ENCODE assay signal across 26 mouse cellular contexts in the genomic region with DNA sequence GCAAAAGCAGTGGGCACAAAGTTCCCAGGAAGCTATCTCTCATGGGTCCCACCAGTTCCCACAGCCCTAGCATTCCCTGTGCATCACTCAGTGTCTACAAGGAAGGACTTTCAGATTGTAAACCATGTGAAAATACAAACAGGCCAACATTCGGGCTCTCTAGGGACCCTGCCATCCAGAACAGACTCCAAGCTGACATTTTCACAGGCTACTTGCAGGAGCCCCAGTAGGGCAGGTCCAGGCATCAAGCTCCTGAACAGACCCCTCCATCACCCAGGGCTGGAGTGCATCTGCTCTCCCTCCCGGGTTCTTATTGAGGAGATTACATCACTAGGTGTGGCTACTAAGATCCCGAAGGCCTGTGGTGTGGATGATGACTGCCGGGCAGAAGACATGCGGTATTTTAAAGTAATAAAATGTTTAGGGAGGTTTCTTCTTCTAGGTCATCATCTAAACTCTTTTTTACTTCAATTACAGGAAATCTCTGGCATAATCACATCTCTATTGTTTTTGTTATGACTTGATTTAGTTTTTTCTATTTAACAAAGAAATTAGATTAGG.
DNase-seq lines count a peak whose midpoint lies in the region; ATAC-seq and TF ChIP-seq lines count a peak whose summit lies in the region.
"Had no signal": no experiment of that assay in that cellular context is flagged by ENCODE, and none has a peak within 500 bp of the region (broad histone marks: within the 10 kb centered on the region; RNA-seq: fewer than 3 reads in every experiment).

No protein-coding gene starts in this region.

- H3K27ac ChIP-seq in heart, adult 2 months: peak overlapping the region; percentile 36
- H3K27ac ChIP-seq in lung, embryonic 16.5 days (ENCODE audit: low read length): 0 out of 2 replicates have a peak overlapping the region, but pooled peaks have one; percentile 29
- peak overlapping the region; percentile 53 for H3K27ac ChIP-seq in brown adipose tissue, adult 24 weeks (replicated peaks; ENCODE audit: low read depth, low read length)
- H3K27ac ChIP-seq: embryonic facial prominence, embryonic 10.5 days; embryonic facial prominence, embryonic 13.5 days; forebrain, embryonic 12.5 days; forebrain, embryonic 15.5 days; heart, embryonic 15.5 days; hindbrain, embryonic 12.5 days; hindbrain, embryonic 15.5 days had no signal

- peaks cover 28% of the 10 kb centered on the region for H3K4me1 ChIP-seq in heart, adult 2 months (ENCODE audit: control insufficient read depth, insufficient read depth, low read length)
- H3K4me1 ChIP-seq in lung, embryonic 16.5 days (replicated peaks; ENCODE audit: control insufficient read depth, insufficient read depth, low read length): peaks cover 8% of the 10 kb centered on the region
- peaks cover 30% of the 10 kb centered on the region for H3K4me1 ChIP-seq in brown adipose tissue, adult 24 weeks (ENCODE audit: control insufficient read depth, insufficient read depth, insufficient read length, low read length)
- H3K4me1 ChIP-seq: embryonic facial prominence, embryonic 10.5 days had no signal

- TF ChIP-seq CTCF in heart, adult 2 months (IDR thresholded peaks at IDR 0.05): no peak

- H3K36me3 ChIP-seq in heart, adult 2 months (ENCODE audit: control insufficient read depth, insufficient read depth, low read length): peaks cover 5% of the 10 kb centered on the region
- H3K36me3 ChIP-seq in lung, embryonic 16.5 days (ENCODE audit: control insufficient read depth, insufficient read depth, low read length): no peaks in the 10 kb centered on the region
- H3K36me3 ChIP-seq: embryonic facial prominence, embryonic 10.5 days; forebrain, embryonic 12.5 days; forebrain, embryonic 15.5 days; heart, embryonic 12.5 days; heart, embryonic 15.5 days; hindbrain, embryonic 12.5 days; hindbrain, embryonic 15.5 days had no signal

- H3K27me3 ChIP-seq in heart, adult 2 months (ENCODE audit: control insufficient read depth, insufficient read depth, low read length): no peaks in the 10 kb centered on the region
- H3K27me3 ChIP-seq in lung, embryonic 16.5 days (ENCODE audit: control insufficient read depth, insufficient read depth, low read depth, low read length): no peaks in the 10 kb centered on the region
- H3K27me3 ChIP-seq: embryonic facial prominence, embryonic 13.5 days; forebrain, embryonic 12.5 days; forebrain, embryonic 15.5 days; heart, embryonic 12.5 days; heart, embryonic 15.5 days; hindbrain, embryonic 12.5 days; hindbrain, embryonic 15.5 days had no signal

- no peak for TF ChIP-seq EP300 in heart, adult 2 months (IDR thresholded peaks at IDR 0.05; ENCODE audit: insufficient read depth, low read depth, low read length)

- H3K4me3 ChIP-seq in heart, adult 2 months: no peak overlapping the region
- H3K4me3 ChIP-seq in lung, embryonic 16.5 days (ENCODE audit: low read length): no peak overlapping the region
- H3K4me3 ChIP-seq in brown adipose tissue, adult 24 weeks (ENCODE audit: insufficient read depth, low read depth, low read length): no peak overlapping the region
- H3K4me3 ChIP-seq: embryonic facial prominence, embryonic 10.5 days; embryonic facial prominence, embryonic 13.5 days; erythroblast, embryonic 14.5 days; forebrain, embryonic 12.5 days; forebrain, embryonic 15.5 days; heart, embryonic 12.5 days; heart, embryonic 15.5 days; hindbrain, embryonic 12.5 days; hindbrain, embryonic 15.5 days had no signal

- no peak for DNase-seq in heart, adult 2 months
- DNase-seq in heart, adult 9 months (ENCODE audit: low spot score in 2 of 2): no peak
- no peak for DNase-seq in lung, postnatal 36 days
- no peak for DNase-seq in cerebellum, adult 9-11 months
- DNase-seq: adrenal gland, adult 8-10 months; adrenal gland, postnatal 25 days; cerebellum, adult 18-20 months; cerebellum, adult 9-10 months; cerebellum, postnatal 25 days; embryo, embryonic 11 days; gastrocnemius, postnatal 14 days; heart, adult 18-20 months had no signal

- H3K9me3 ChIP-seq in lung, embryonic 16.5 days (ENCODE audit: control insufficient read depth, low read length): no peaks in the 10 kb centered on the region
- H3K9me3 ChIP-seq: embryonic facial prominence, embryonic 10.5 days; embryonic facial prominence, embryonic 13.5 days; forebrain, embryonic 12.5 days; forebrain, embryonic 15.5 days; heart, embryonic 12.5 days; heart, embryonic 15.5 days; hindbrain, embryonic 12.5 days; hindbrain, embryonic 15.5 days had no signal

- ATAC-seq in lung, embryonic 16.5 days (ENCODE audit: low read depth): 0 out of 2 replicates have a peak, but pooled peaks have one; percentile 20
- ATAC-seq: activated CD4-positive, CD25-positive, alpha-beta regulatory T cell, adult 4 months; CD4-positive, CD25-positive, alpha-beta regulatory T cell, adult 4 months; forebrain, embryonic 15.5 days; intestine, postnatal 0 days had no signal

- no peak overlapping the region for H3K9ac ChIP-seq in heart, adult 2 months (ENCODE audit: low read depth, low read length)
- H3K9ac ChIP-seq in lung, embryonic 16.5 days (ENCODE audit: low read length): no peak overlapping the region
- H3K9ac ChIP-seq: embryonic facial prominence, embryonic 13.5 days; forebrain, embryonic 12.5 days; forebrain, embryonic 15.5 days; heart, embryonic 12.5 days; heart, embryonic 15.5 days; hindbrain, embryonic 12.5 days; hindbrain, embryonic 15.5 days had no signal

- no peaks in the 10 kb centered on the region for H3K79me2 ChIP-seq in heart, adult 2 months (replicated peaks; ENCODE audit: control insufficient read depth, insufficient read depth, low read length)

- 41% methylated on average over 5 of the region's 5 CpGs for WGBS in heart, adult 2 months
- 65% methylated on average over 5 of the region's 5 CpGs for WGBS in lung, embryonic 16.5 days

- no peak overlapping the region for H3K4me2 ChIP-seq in lung, embryonic 16.5 days (ENCODE audit: low read depth, low read length)
- H3K4me2 ChIP-seq: embryonic facial prominence, embryonic 13.5 days; forebrain, embryonic 12.5 days; forebrain, embryonic 15.5 days; heart, embryonic 12.5 days; heart, embryonic 15.5 days; hindbrain, embryonic 12.5 days; hindbrain, embryonic 15.5 days had no signal

- intact Hi-C loops in heart, adult 2 months (cut with DNase I): loop anchor here (5.0 kb wide), 2 partner anchors 77 to 172 kb away; a partner anchor contains a TSS

- no peak for TF ChIP-seq POLR2A in heart, adult 2 months (IDR thresholded peaks at IDR 0.05; ENCODE audit: insufficient read depth, low read depth, low read length)
